Mouse (Mus musculus): Measurements from ENCODE around the gene Herc1. TPM values are rescaled to one million over a fixed set of nuclear protein-coding genes. Genes with fewer than 3 reads are reported as not detected.

Herc1 gene
- polyA plus RNA-seq, 1 experiment from 2014 or later = 22.3 TPM

GRCm38 (mm10) chr9:66510351-66510841 is 160.1 kb downstream of the Herc1 start:
- Histone ChIP-seq H3K4me1 (peaks cover 36% of the 10 kb centered on the region), H3K27ac (no peak overlapping the region), H3K9me3 (no peaks in the 10 kb centered on the region), H3K4me3 (no peak overlapping the region), H3K27me3 (ENCODE audit: insufficient read depth, poor library complexity, severe bottlenecking) (no peaks in the 10 kb centered on the region), H3K36me3 (peaks cover 54% of the 10 kb centered on the region)
- no peak for DNase-seq (ENCODE audit: low spot score)
- WGBS = 75% methylated on average over 7 of the region's 7 CpGs

- Histone ChIP-seq H3K27me3 (ENCODE audit: insufficient read depth, poor library complexity, severe bottlenecking) (no peaks in the 10 kb centered on the region), H3K27ac (peak overlapping the region; percentile 96), H3K4me1 (peaks cover 34% of the 10 kb centered on the region), H3K4me3 (peak overlapping the region; percentile 75), H3K9me3 (no peaks in the 10 kb centered on the region), H3K36me3 (peaks cover 53% of the 10 kb centered on the region)
- WGBS = 6% methylated on average over 2 of the region's 2 CpGs
- no peak for DNase-seq (ENCODE audit: low spot score)
These were observed 160.7 kb downstream of the Herc1 start for GRCm38 (mm10) chr9:66510944-66511343.

- Histone ChIP-seq H3K4me3 (peak overlapping the region; percentile 75), H3K27ac (peak overlapping the region; percentile 96), H3K27me3 (ENCODE audit: insufficient read depth, poor library complexity, severe bottlenecking) (no peaks in the 10 kb centered on the region), H3K36me3 (peaks cover 54% of the 10 kb centered on the region), H3K4me1 (peaks cover 39% of the 10 kb centered on the region), H3K9me3 (no peaks in the 10 kb centered on the region)
- peak; percentile 93 for DNase-seq (ENCODE audit: low spot score)
- under 1% methylated on average over 78 of the region's 78 CpGs for whole genome bisulfite sequencing
These were observed 161.5 kb downstream of the Herc1 start for GRCm38 (mm10) chr9:66511580-66512350.

GRCm38 (mm10) chr9:66512351-66512671 is 162.1 kb downstream of the Herc1 start:
- Histone ChIP-seq H3K4me1 (peaks cover 39% of the 10 kb centered on the region), H3K27me3 (ENCODE audit: insufficient read depth, poor library complexity, severe bottlenecking) (no peaks in the 10 kb centered on the region), H3K27ac (peak overlapping the region; percentile 96), H3K4me3 (peak overlapping the region; percentile 75), H3K9me3 (no peaks in the 10 kb centered on the region), H3K36me3 (peaks cover 56% of the 10 kb centered on the region)
- DNase-seq (ENCODE audit: low spot score) = peak; percentile 97
- WGBS = 0% methylated on average over 8 of the region's 8 CpGs

- no peaks in the 10 kb centered on the region for H3K9me3 ChIP-seq
- no peak for DNase-seq (ENCODE audit: low spot score)
- H3K4me3 ChIP-seq = peak overlapping the region; percentile 75
- no peaks in the 10 kb centered on the region for H3K27me3 ChIP-seq (ENCODE audit: insufficient read depth, poor library complexity, severe bottlenecking)
- H3K36me3 ChIP-seq = peaks cover 56% of the 10 kb centered on the region
- peaks cover 39% of the 10 kb centered on the region for H3K4me1 ChIP-seq
- peak overlapping the region; percentile 96 for H3K27ac ChIP-seq
These were observed 162.9 kb downstream of the Herc1 start for GRCm38 (mm10) chr9:66513150-66513549.

- H3K4me3 ChIP-seq = peak overlapping the region; percentile 75
- H3K36me3 ChIP-seq = peaks cover 58% of the 10 kb centered on the region
These were observed 163.5 kb downstream of the Herc1 start for GRCm38 (mm10) chr9:66513661-66514255.

GRCm38 (mm10) chr9:66514256-66514770 is 164.1 kb downstream of the Herc1 start, which contains the start of gene Fbxl22:
Gene Fbxl22, minus strand, starts transcription at chr9:66514593.
- Histone ChIP-seq H3K4me1 (peaks cover 34% of the 10 kb centered on the region), H3K27me3 (ENCODE audit: insufficient read depth, poor library complexity, severe bottlenecking) (no peaks in the 10 kb centered on the region), H3K4me3 (peak within 1 kb of the TSS; percentile 75), H3K9me3 (no peaks in the 10 kb centered on the region), H3K27ac (peak within 1 kb of the TSS; percentile 96), H3K36me3 (peaks cover 58% of the 10 kb centered on the region)
- 42% methylated on average over 17 of the region's 17 CpGs for WGBS
- DNase-seq (ENCODE audit: low spot score) = peak; percentile 89

More at GRCm38 (mm10) chr9:66513661-66514255, 163.5 kb downstream of the Herc1 start:
- DNase-seq (ENCODE audit: low spot score) = no peak
- Histone ChIP-seq H3K9me3 (no peaks in the 10 kb centered on the region), H3K27ac (peak overlapping the region; percentile 96), H3K27me3 (ENCODE audit: insufficient read depth, poor library complexity, severe bottlenecking) (no peaks in the 10 kb centered on the region), H3K4me1 (peaks cover 38% of the 10 kb centered on the region)
- WGBS = 75% methylated on average over 4 of the region's 4 CpGs

- Histone ChIP-seq H3K4me1 (peaks cover 32% of the 10 kb centered on the region), H3K4me3 (peak overlapping the region; percentile 75), H3K9me3 (no peaks in the 10 kb centered on the region), H3K27me3 (ENCODE audit: insufficient read depth, poor library complexity, severe bottlenecking) (no peaks in the 10 kb centered on the region), H3K27ac (peak overlapping the region; percentile 96), H3K36me3 (peaks cover 58% of the 10 kb centered on the region)
- 33% methylated on average over 2 of the region's 2 CpGs for WGBS
- DNase-seq (ENCODE audit: low spot score) = no peak
These were observed 164.9 kb downstream of the Herc1 start for GRCm38 (mm10) chr9:66515115-66515514.

- H3K4me1 ChIP-seq = peaks cover 26% of the 10 kb centered on the region
- peaks cover 58% of the 10 kb centered on the region for H3K36me3 ChIP-seq
- no peaks in the 10 kb centered on the region for H3K9me3 ChIP-seq
- no peaks in the 10 kb centered on the region for H3K27me3 ChIP-seq (ENCODE audit: insufficient read depth, poor library complexity, severe bottlenecking)
- 91% methylated on average over 10 of the region's 10 CpGs for WGBS
- H3K27ac ChIP-seq = peak overlapping the region; percentile 96
- H3K4me3 ChIP-seq = no peak overlapping the region
- no peak for DNase-seq (ENCODE audit: low spot score)
These were observed 165.5 kb downstream of the Herc1 start for GRCm38 (mm10) chr9:66515680-66516210.

- Histone ChIP-seq H3K9me3 (no peaks in the 10 kb centered on the region), H3K27ac (peak overlapping the region; percentile 96; the same call in 1 of the 2 replicates), H3K27me3 (ENCODE audit: insufficient read depth, poor library complexity, severe bottlenecking) (no peaks in the 10 kb centered on the region), H3K4me1 (peaks cover 23% of the 10 kb centered on the region; the same call in 1 of the 2 replicates), H3K36me3 (peaks cover 62% of the 10 kb centered on the region), H3K4me3 (no peak overlapping the region)
- no peak for DNase-seq (ENCODE audit: low spot score)
- 92% methylated on average over 6 of the region's 6 CpGs for WGBS
These were observed 166.2 kb downstream of the Herc1 start for GRCm38 (mm10) chr9:66516296-66516940.

- Histone ChIP-seq H3K27me3 (ENCODE audit: insufficient read depth, poor library complexity, severe bottlenecking) (no peaks in the 10 kb centered on the region), H3K9me3 (no peaks in the 10 kb centered on the region), H3K27ac (no peak overlapping the region), H3K4me3 (no peak overlapping the region), H3K4me1 (peaks cover 12% of the 10 kb centered on the region; the same call in 1 of the 2 replicates), H3K36me3 (peaks cover 73% of the 10 kb centered on the region)
- no peak for DNase-seq (ENCODE audit: low spot score)
- WGBS = 86% methylated on average over 10 of the region's 10 CpGs
These were observed 167.5 kb downstream of the Herc1 start for GRCm38 (mm10) chr9:66517746-66518145.

- no peak for DNase-seq (ENCODE audit: low spot score)
- Histone ChIP-seq H3K9me3 (no peaks in the 10 kb centered on the region), H3K4me1 (peaks cover 12% of the 10 kb centered on the region; the same call in 1 of the 2 replicates), H3K4me3 (no peak overlapping the region), H3K27me3 (ENCODE audit: insufficient read depth, poor library complexity, severe bottlenecking) (no peaks in the 10 kb centered on the region), H3K36me3 (peaks cover 75% of the 10 kb centered on the region), H3K27ac (no peak overlapping the region)
- 91% methylated on average over 5 of the region's 5 CpGs for WGBS
These were observed 168.0 kb downstream of the Herc1 start for GRCm38 (mm10) chr9:66518251-66518650.

Measured in heart, embryonic 10.5 days (tissue).